Mouse (Mus musculus) CH12.LX (cell line): ENCODE results near the gene Gm44579.

Source experiments
- BHLHE40 ChIP-seq: IDR thresholded peaks from 2 replicates; pipeline ENCODE4 v1.6.1; 2011; ENCODE audit warnings: mild to moderate bottlenecking, low read depth, low read length, improper control_type of control experiment
- CTCF ChIP-seq, 2 experiments: IDR thresholded peaks in 1 of 2; conservative IDR thresholded peaks in 1 of 2; 2 replicates each; pipeline ENCODE4 v1.5.1; 2011 to 2012; ENCODE audit warnings: low read depth in 2 of 2, low read length in 2 of 2, improper control_type of control experiment in 1 of 2, inconsistent platforms in 1 of 2, mild to moderate bottlenecking in 1 of 2, moderate library complexity in 1 of 2
- EP300 ChIP-seq: IDR thresholded peaks from 2 replicates; pipeline ENCODE4 v1.6.1; 2011; ENCODE audit warnings: low read length, improper control_type of control experiment
- MAFK ChIP-seq: IDR thresholded peaks from 2 replicates; pipeline ENCODE4 v1.6.1; 2011; ENCODE audit warnings: low read length, improper control_type of control experiment; ENCODE audit not compliant: insufficient replicate concordance
- POLR2A ChIP-seq: IDR thresholded peaks from 2 replicates; pipeline ENCODE4 v1.6.1; 2011; ENCODE audit warnings: low read depth, mild to moderate bottlenecking, improper control_type of control experiment, low read length
- RAD21 ChIP-seq: IDR thresholded peaks from 2 replicates; pipeline ENCODE4 v1.6.1; 2011; ENCODE audit warnings: low read depth, mild to moderate bottlenecking, low read length, improper control_type of control experiment, moderate library complexity
- RCOR1 ChIP-seq: conservative IDR thresholded peaks from 2 replicates; pipeline ENCODE4 v1.6.1; 2012; ENCODE audit warnings: low read depth, mild to moderate bottlenecking, inconsistent platforms, low read length, improper control_type of control experiment
- USF1 ChIP-seq: IDR thresholded peaks from 2 replicates; pipeline ENCODE4 v1.6.1; 2014; ENCODE audit warnings: low read depth, mild to moderate bottlenecking, inconsistent platforms, low read length, improper control_type of control experiment
- ZMIZ1 ChIP-seq: IDR thresholded peaks from 2 replicates; pipeline ENCODE4 v1.6.1; 2012; ENCODE audit warnings: low read depth, mild to moderate bottlenecking, inconsistent platforms, low read length, improper control_type of control experiment

GRCm38 (mm10) chr15:98257193-98257592, 36.4 kb upstream of the Gm44579 start, which contains the start of gene H1fnt:
- TF ChIP-seq CTCF (conservative IDR thresholded peaks at IDR 0.05 in 1 of 2, IDR thresholded peaks at IDR 0.05 in 1 of 2; ENCODE audit: low read depth in 2 of 2, low read length in 2 of 2) (no peak), POLR2A (no peak), ZMIZ1 (no peak), USF1 (no peak), BHLHE40 (no peak), MAFK (no peak), EP300 (no peak), RAD21 (no peak), RCOR1 (no peak)
